Mouse (Mus musculus) embryonic facial prominence, embryonic 14.5 days (tissue): Measurements from ENCODE around the gene Hepacam. TPM values are rescaled to one million over a fixed set of nuclear protein-coding genes. Genes with fewer than 3 reads are reported as not detected.

Experiments used
- ATAC-seq: fragments of 200-750 bp; cut with Nextera tagmentation; 2 replicates; pipeline ENCODE4 v1.8.0; 2017; ENCODE audit warnings: low read depth, moderate number of reproducible peaks, moderate TSS enrichment
- DNase-seq: peaks from one replicate; pipeline ENCODE4 v3.0.0-alpha.2; 2015; ENCODE audit warnings: low spot score
- H3K27ac ChIP-seq: fragments of 300-500 bp; sonication (generic); replicated peaks from 2 replicates; pipeline ENCODE4 v1.5.1; 2014; ENCODE audit warnings: low read depth, mild to moderate bottlenecking, low read length, moderate library complexity
- H3K27me3 ChIP-seq: fragments of 300-500 bp; sonication (generic); replicated peaks from 2 replicates; pipeline ENCODE4 v1.6.1; 2014; ENCODE audit warnings: low read length; ENCODE audit not compliant: control insufficient read depth, insufficient read depth
- H3K36me3 ChIP-seq: fragments of 300-500 bp; sonication (generic); 2 replicates; pipeline ENCODE4 v1.6.1; 2014; ENCODE audit warnings: low read length, mixed read lengths; ENCODE audit not compliant: control insufficient read depth, insufficient read depth
- H3K4me1 ChIP-seq: fragments of 300-500 bp; sonication (generic); 2 replicates; pipeline ENCODE4 v1.6.1; 2014; ENCODE audit warnings: antibody characterized with exemption, low read length; ENCODE audit not compliant: control insufficient read depth, insufficient read depth
- H3K4me2 ChIP-seq: fragments of 300-500 bp; sonication (generic); 2 replicates; pipeline ENCODE4 v1.6.1; 2014; ENCODE audit warnings: low read depth, mild to moderate bottlenecking, low read length, moderate library complexity, mixed read lengths
- H3K4me3 ChIP-seq: fragments of 300-500 bp; sonication (generic); 2 replicates; pipeline ENCODE4 v1.5.1; 2014; ENCODE audit warnings: low read depth, mild to moderate bottlenecking, low read length
- H3K9ac ChIP-seq: fragments of 300-500 bp; sonication (generic); 2 replicates; pipeline ENCODE4 v1.6.1; 2014; ENCODE audit warnings: low read depth, mild to moderate bottlenecking, low read length, moderate library complexity, mixed read lengths
- H3K9me3 ChIP-seq: fragments of 300-500 bp; sonication (generic); 2 replicates; pipeline ENCODE4 v1.6.1; 2016; ENCODE audit warnings: low read length; ENCODE audit not compliant: control insufficient read depth
- WGBS: fragments of 180-500 bp; shearing (Covaris S2); extraction: QIAGEN DNeasy Blood & Tissue Kit; methylation state at CpG from one replicate; pipeline ENCODE4 v1.1.7; 2014; 5-methylcytosine and 5-hydroxymethylcytosine counted together
- polyA plus RNA-seq: library from polyadenylated mRNA; unstranded; fragments of >200 nt; fragmentation: Nextera tagmentation; extraction: Ambion mirVana; gene quantifications from 2 replicates; pipeline ENCODE4 v1.2.1, GENCODE M21; 2014

Hepacam gene
- polyA plus RNA-seq, 1 experiment from 2014 or later = 0.14 TPM

DNA sequence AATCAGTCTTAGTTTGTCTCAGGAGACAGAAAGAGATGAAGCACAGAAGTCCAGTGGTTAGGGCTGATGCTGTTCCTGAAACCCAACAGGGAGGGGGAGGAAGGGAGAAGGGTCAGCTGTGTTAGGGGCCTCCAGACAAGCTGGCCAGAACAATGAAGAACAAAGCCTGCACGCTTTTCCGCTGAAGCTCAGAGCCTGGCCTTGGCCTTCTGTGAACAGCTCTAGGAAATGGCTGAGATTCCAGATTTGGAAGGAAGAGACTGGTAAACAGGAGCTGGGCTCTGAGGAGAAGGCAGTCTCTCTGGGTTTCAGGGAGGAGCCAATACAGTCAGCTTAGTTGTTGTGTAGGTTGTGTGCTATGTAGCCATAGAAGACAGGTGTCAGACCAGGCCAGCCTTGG, 33.4 kb downstream of the Hepacam start:
- WGBS = 69% methylated on average over 2 of the region's 2 CpGs
- H3K27ac ChIP-seq = no peak overlapping the region
- no peak for ATAC-seq
- no peak overlapping the region for H3K4me2 ChIP-seq
- H3K36me3 ChIP-seq = no peaks in the 10 kb centered on the region
- no peaks in the 10 kb centered on the region for H3K4me1 ChIP-seq
- no peaks in the 10 kb centered on the region for H3K9me3 ChIP-seq
- no peaks in the 10 kb centered on the region for H3K27me3 ChIP-seq
- peak; percentile 34 for DNase-seq
- no peak overlapping the region for H3K4me3 ChIP-seq
- no peak overlapping the region for H3K9ac ChIP-seq

DNA sequence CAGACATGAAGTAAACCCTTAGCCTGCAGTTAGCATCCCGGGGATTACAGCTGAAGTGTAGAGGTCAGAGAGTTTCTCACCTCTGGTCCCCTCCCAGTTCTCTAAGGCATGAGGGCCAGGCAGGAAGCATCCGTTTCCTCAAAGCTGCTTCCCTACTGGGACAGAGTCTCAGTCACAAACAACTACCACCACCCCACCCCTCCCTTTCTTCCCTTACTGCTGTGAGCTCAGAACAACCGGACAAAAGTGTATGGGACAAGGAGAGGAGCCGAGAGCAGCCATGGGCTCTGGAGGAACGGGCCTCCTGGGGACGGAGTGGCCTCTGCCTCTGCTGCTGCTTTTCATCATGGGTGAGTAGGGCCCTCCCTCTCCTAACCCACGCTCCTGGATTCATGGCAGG, 34.7 kb downstream of the Hepacam start, which contains the start of gene Robo4:
Gene Robo4 (plus strand): TSS at position 96 of the 400 bp plus-strand sequence.
- Histone ChIP-seq H3K9me3 (no peaks in the 10 kb centered on the region), H3K4me3 (peak within 1 kb of the TSS; percentile 14; the same call in 1 of the 2 replicates), H3K9ac (peak within 1 kb of the TSS; percentile 25; the same call in 1 of the 2 replicates), H3K36me3 (no peaks in the 10 kb centered on the region), H3K4me1 (no peaks in the 10 kb centered on the region), H3K4me2 (no peak within 1 kb of the TSS), H3K27ac (no peak within 1 kb of the TSS), H3K27me3 (no peaks in the 10 kb centered on the region)
- ATAC-seq = no peak
- 23% methylated on average over 7 of the region's 7 CpGs for WGBS
- peak; percentile 17 for DNase-seq

DNA sequence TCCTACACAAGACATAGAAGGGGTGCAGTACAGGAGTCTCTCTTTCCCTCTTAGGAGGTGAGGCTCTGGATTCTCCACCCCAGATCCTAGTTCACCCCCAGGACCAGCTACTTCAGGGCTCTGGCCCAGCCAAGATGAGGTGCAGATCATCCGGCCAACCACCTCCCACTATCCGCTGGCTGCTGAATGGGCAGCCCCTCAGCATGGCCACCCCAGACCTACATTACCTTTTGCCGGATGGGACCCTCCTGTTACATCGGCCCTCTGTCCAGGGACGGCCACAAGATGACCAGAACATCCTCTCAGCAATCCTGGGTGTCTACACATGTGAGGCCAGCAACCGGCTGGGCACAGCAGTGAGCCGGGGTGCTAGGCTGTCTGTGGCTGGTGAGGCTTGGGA, 35.4 kb downstream of the Hepacam start:
- no peak for DNase-seq
- peak overlapping the region; percentile 25; the same call in 1 of the 2 replicates for H3K9ac ChIP-seq
- H3K9me3 ChIP-seq = no peaks in the 10 kb centered on the region
- H3K27me3 ChIP-seq = 0 out of 2 replicates have a peak, but pooled peaks cover 2% of the 10 kb centered on the region
- H3K27ac ChIP-seq = no peak overlapping the region
- 83% methylated on average over 7 of the region's 7 CpGs for WGBS
- no peak for ATAC-seq
- H3K4me3 ChIP-seq = peak overlapping the region; percentile 14; the same call in 1 of the 2 replicates
- no peak overlapping the region for H3K4me2 ChIP-seq
- no peaks in the 10 kb centered on the region for H3K36me3 ChIP-seq
- no peaks in the 10 kb centered on the region for H3K4me1 ChIP-seq

DNA sequence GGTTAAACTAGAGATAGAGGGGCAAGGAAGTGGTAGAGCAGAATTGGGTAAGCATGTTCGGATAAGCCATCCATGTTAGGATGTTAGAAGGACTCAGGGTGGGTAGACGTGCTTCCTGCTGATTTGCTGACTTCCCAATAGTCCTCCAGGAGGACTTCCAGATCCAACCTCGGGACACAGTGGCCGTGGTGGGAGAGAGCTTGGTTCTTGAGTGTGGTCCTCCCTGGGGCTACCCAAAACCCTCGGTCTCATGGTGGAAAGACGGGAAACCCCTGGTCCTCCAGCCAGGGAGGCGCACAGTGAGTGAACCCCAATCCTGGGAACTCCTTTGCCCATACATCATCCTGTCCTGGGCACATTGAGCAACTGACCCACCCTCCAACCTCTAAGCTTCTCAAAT, 35.9 kb downstream of the Hepacam start:
- WGBS = 82% methylated on average over 7 of the region's 7 CpGs
- 0 out of 2 replicates have a peak overlapping the region, but pooled peaks have one; percentile 14 for H3K4me3 ChIP-seq
- no peak overlapping the region for H3K27ac ChIP-seq
- H3K9me3 ChIP-seq = no peaks in the 10 kb centered on the region
- DNase-seq (no peak), ATAC-seq (no peak)
- no peak overlapping the region; the same call in 1 of the 2 replicates for H3K9ac ChIP-seq
- H3K27me3 ChIP-seq = peaks cover 7% of the 10 kb centered on the region; the same call in 1 of the 2 replicates
- peak overlapping the region; percentile 11; the same call in 1 of the 2 replicates for H3K4me2 ChIP-seq
- no peaks in the 10 kb centered on the region for H3K4me1 ChIP-seq
- H3K36me3 ChIP-seq = no peaks in the 10 kb centered on the region

DNA sequence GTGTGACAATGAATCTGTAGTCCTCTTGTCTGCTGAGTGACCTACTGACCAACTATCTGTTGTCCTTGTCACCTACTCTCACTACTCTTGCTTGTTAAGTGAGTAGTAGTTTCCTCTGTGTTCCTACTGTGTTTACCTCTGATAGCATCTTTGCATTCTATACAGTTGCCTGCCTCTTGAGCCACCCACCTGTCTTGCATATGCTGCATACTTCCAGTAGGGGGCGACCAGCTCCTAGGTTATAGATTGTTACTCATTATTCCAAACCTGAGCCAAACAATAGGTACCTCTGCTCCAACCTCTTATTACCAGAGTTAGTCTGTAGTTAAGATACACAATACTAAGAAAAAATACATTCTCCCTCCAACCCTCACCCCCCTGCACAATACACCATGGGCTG, 39.2 kb downstream of the Hepacam start:
- ATAC-seq (0 out of 2 replicates have a peak, but pooled peaks have one; percentile 38), DNase-seq (peak; percentile 48)
- 0% methylated on average over 1 of the region's 1 CpGs for WGBS
- H3K4me2 ChIP-seq = no peak overlapping the region
- no peaks in the 10 kb centered on the region for H3K36me3 ChIP-seq
- no peak overlapping the region for H3K4me3 ChIP-seq
- H3K27ac ChIP-seq = no peak overlapping the region
- no peak overlapping the region for H3K9ac ChIP-seq
- H3K4me1 ChIP-seq = no peaks in the 10 kb centered on the region
- H3K9me3 ChIP-seq = no peaks in the 10 kb centered on the region
- peaks cover 11% of the 10 kb centered on the region; the same call in 1 of the 2 replicates for H3K27me3 ChIP-seq

DNA sequence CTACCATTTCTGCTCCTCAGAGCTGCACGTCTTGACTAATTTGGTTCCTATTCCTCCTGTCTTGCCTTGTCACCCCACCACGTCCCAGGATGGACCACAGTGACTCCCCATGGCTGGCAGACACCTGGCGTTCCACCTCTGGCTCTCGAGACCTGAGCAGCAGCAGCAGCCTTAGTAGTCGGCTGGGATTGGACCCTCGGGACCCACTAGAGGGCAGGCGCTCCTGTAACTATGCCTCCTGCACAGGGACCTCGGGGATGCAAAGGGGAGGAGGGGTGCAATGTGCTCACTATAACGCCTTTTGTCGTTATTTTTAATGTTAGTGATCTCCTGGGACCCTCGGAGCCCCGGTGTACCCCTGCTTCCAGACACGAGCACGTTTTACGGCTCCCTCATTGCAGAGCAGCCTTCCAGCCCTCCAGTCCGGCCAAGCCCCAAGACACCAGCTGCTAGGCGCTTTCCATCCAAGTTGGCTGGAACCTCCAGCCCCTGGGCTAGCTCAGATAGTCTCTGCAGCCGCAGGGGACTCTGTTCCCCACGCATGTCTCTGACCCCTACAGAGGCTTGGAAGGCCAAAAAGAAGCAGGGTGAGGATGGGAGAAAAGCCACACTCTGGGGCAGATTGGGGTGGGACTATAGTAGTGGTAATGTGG, 40.8 kb downstream of the Hepacam start:
- Histone ChIP-seq H3K36me3 (no peaks in the 10 kb centered on the region), H3K4me3 (no peak overlapping the region), H3K27me3 (peaks cover 11% of the 10 kb centered on the region; the same call in 1 of the 2 replicates), H3K9me3 (no peaks in the 10 kb centered on the region), H3K4me2 (peak overlapping the region; percentile 29; the same call in 1 of the 2 replicates), H3K9ac (no peak overlapping the region), H3K27ac (no peak overlapping the region), H3K4me1 (no peaks in the 10 kb centered on the region)
- peak; percentile 36 for DNase-seq
- no peak for ATAC-seq
- WGBS = 12% methylated on average over 19 of the region's 19 CpGs

DNA sequence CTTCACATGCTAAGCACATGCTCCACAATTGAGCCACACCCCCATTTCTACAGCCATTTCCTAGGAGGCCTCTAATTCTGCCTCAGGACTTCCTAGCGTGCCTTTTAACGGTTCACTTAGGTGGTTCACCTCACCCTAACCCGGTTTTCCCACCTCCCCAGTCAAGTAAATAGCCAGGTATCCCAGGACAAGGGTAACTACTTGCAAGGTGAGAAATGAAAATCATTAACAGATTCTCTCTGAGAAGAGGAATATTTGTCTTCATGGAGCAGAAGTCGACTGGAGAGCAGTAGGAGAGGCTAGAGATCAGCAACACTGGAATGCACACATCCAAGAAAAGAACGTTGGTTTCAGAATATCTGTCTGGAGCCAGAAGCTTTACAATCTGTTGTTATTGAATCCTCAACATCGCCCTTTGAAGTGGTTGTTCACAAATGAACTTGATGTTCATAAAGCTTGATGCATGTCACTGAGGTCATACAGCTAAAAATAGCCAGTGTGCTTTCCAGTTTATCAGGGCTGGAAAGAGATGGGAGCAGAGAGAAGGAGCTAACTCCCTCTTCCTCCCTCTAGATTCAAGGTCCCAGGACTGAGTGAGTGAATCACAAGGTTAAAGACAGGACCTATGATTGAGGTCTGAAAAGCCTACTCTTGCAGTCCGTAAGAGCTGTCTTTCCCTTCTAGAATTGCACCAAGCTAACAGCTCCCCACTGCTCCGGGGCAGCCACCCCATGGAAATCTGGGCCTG, 42.7 kb downstream of the Hepacam start:
- no peak for ATAC-seq
- DNase-seq = no peak
- 69% methylated on average over 8 of the region's 8 CpGs for WGBS
- no peak overlapping the region for H3K9ac ChIP-seq
- H3K27ac ChIP-seq = no peak overlapping the region
- no peaks in the 10 kb centered on the region for H3K9me3 ChIP-seq
- no peak overlapping the region for H3K4me3 ChIP-seq
- H3K36me3 ChIP-seq = no peaks in the 10 kb centered on the region
- no peaks in the 10 kb centered on the region for H3K4me1 ChIP-seq
- H3K27me3 ChIP-seq = peaks cover 11% of the 10 kb centered on the region; the same call in 1 of the 2 replicates
- no peak overlapping the region for H3K4me2 ChIP-seq

DNA sequence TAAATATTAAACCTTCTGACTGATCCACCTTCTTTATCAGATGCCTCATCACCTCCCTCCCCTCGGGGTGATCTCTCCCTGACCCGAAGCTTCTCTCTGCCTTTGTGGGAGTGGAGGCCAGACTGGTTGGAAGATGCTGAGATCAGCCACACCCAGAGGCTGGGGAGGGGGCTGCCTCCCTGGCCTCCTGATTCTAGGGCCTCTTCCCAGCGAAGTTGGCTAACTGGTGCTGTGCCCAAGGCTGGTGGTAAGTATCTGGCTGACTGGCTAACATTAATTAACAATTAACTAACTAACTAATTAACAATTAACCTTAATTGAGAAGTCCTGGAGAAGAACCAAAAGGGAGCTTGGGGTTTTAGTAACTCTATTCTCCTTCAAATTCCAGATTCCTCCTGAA, 45.8 kb downstream of the Hepacam start:
- ATAC-seq (no peak), DNase-seq (no peak)
- 44% methylated on average over 3 of the region's 3 CpGs for WGBS
- Histone ChIP-seq H3K36me3 (no peaks in the 10 kb centered on the region), H3K4me2 (no peak overlapping the region), H3K4me1 (no peaks in the 10 kb centered on the region), H3K27ac (no peak overlapping the region), H3K9me3 (no peaks in the 10 kb centered on the region), H3K9ac (no peak overlapping the region), H3K4me3 (no peak overlapping the region), H3K27me3 (peaks cover 4% of the 10 kb centered on the region; the same call in 1 of the 2 replicates)
